8 mouse cellular contexts compared by ENCODE assay signal in the genomic region with DNA sequence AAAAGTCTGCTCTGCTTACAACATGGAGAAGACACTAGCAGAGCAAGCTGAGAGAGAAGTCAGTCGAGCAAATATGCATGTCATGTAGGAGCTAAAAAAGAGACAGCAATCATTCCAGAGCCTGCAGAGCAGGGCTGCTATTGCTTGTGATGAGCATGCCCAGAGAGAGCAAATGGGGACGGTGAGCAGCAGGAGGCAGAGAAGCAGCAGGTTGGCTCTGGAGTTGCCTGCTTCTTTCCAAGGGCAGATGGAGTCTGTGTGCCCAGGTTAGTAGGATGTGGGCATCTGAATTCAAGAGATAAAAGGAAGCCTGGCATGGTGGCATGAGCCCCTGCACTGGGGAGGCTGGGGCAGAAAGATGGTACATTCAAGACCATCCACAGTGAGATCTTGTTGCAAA. TPM values are rescaled to one million over a fixed set of nuclear protein-coding genes. Genes with fewer than 3 reads are reported as not detected.
A peak's percentile ranks its signal among the peaks of the same experiment; 100 is the strongest.
DNase-seq lines count a peak whose midpoint lies in the region; TF ChIP-seq lines count a peak whose summit lies in the region.

No protein-coding gene starts in this region.

- no peak for DNase-seq in gastrocnemius, adult 2 months
- no peak for DNase-seq in gastrocnemius, postnatal 36 days
- peak; percentile 33 for DNase-seq in 416B (ENCODE audit: low read depth)
- DNase-seq in embryonic facial prominence, embryonic 10.5 days (ENCODE audit: low spot score), result no peak
- DNase-seq in layer of hippocampus, postnatal 10 days (ENCODE audit: low spot score in 2 of 2), result peak; percentile 42 to 57
- no peak for DNase-seq in thymus, adult 18-20 months
- no peak for DNase-seq in urinary bladder, postnatal 25 days (ENCODE audit: low spot score)
- DNase-seq in Muller cell, postnatal 12 days (ENCODE audit: inconsistent ontology term), result no peak

- no peaks in the 10 kb centered on the region for H3K27me3 ChIP-seq in embryonic facial prominence, embryonic 10.5 days (replicated peaks; ENCODE audit: low read depth, poor library complexity, severe bottlenecking)

- TF ChIP-seq CTCF in gastrocnemius, adult 2 months (IDR thresholded peaks at IDR 0.05), result no peak

- intact Hi-C loops in gastrocnemius, adult 2 months (cut with DNase I), result no loop called here
- intact Hi-C loops in gastrocnemius, postnatal 36 days (cut with DNase I), result no loop called here

- peak overlapping the region; percentile 24 for H3K4me3 ChIP-seq in gastrocnemius, adult 2 months
- no peak overlapping the region for H3K4me3 ChIP-seq in embryonic facial prominence, embryonic 10.5 days

- no peaks in the 10 kb centered on the region for H3K9me3 ChIP-seq in embryonic facial prominence, embryonic 10.5 days

- WGBS in embryonic facial prominence, embryonic 10.5 days, result 43% methylated on average over 2 of the region's 2 CpGs

- peaks cover 5% of the 10 kb centered on the region; the same call in 1 of the 2 replicates for H3K36me3 ChIP-seq in embryonic facial prominence, embryonic 10.5 days (replicated peaks)

- H3K4me1 ChIP-seq in embryonic facial prominence, embryonic 10.5 days, result peaks cover 63% of the 10 kb centered on the region

- H3K27ac ChIP-seq in gastrocnemius, adult 2 months, result peak overlapping the region; percentile 61
- H3K27ac ChIP-seq in embryonic facial prominence, embryonic 10.5 days (replicated peaks), result peak overlapping the region; percentile 35

RNA-seq across cellular contexts. Expression of a gene that starts 6.4 kb away (rescaled TPM):
- 10 to 100 TPM; 32.4 to 35.6 TPM for total RNA-seq in gastrocnemius, adult 2 months (2021)
- 10 to 100 TPM; 25.2 to 28.7 TPM for total RNA-seq in gastrocnemius, postnatal 36 days (2021)
- 15.7 and 23.1 TPM in 2 replicates for polyA plus RNA-seq in embryonic facial prominence, embryonic 10.5 days (2016; fragmentation: Nextera tagmentation; extraction: Ambion mirVana)
- total RNA-seq in layer of hippocampus, postnatal 10 days (2021), result 100 to 1,000 TPM; 305 to 313 TPM

Comparison
In these comparisons a context has a peak if more than half of its experiments do, and no peak if none do; other contexts are left out.
1. DNase-seq: peak in 416B (single experiment) and layer of hippocampus, postnatal 10 days (2 of 2); none in gastrocnemius, adult 2 months (single experiment), gastrocnemius, postnatal 36 days (0 of 2), embryonic facial prominence, embryonic 10.5 days (single experiment), thymus, adult 18-20 months (0 of 2), urinary bladder, postnatal 25 days (single experiment) and Muller cell, postnatal 12 days (single experiment).
2. RNA of a gene that starts 6.4 kb away (total RNA-seq): 305 to 313 TPM in layer of hippocampus, postnatal 10 days; 32.4 to 35.6 TPM in gastrocnemius, adult 2 months and 25.2 to 28.7 TPM in gastrocnemius, postnatal 36 days; every median in the first group is over 4 times any median in the second.